Mouse (Mus musculus) stomach, postnatal 0 days (tissue): ENCODE measurements around the gene A830018L16Rik.

ENCODE experiments used
- CTCF ChIP-seq: IDR thresholded peaks from 2 replicates; pipeline ENCODE4 v1.5.1; 2016; ENCODE audit warnings: antibody characterized with exemption, low read depth, mild to moderate bottlenecking, moderate library complexity
- EP300 ChIP-seq: optimal IDR thresholded peaks from 2 replicates; pipeline ENCODE3; 2016; ENCODE audit warnings: antibody characterized with exemption

DNA sequence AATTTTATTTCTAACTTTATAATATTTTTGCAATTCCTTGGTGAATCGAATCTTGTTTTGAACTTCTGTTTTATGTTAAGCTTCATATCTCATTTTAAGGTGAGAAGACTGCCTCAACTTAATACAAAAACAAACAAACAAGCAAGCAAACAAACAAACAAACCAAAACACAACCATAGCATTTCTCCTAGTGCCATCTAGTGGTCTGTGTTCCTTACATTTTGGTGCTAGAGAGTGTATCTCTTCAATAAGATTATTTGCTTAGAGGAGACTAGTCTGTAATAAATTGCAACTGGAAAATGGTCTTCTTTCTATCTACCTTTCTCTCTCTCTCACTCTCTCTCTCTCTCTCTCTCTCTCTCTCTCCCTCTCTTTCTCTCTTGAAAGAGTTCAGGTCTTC is 52.4 kb downstream of the A830018L16Rik start:
- TF ChIP-seq CTCF (peak; percentile 38), EP300 (no peak)
